Mouse (Mus musculus) liver, embryonic 14.5 days (tissue): ENCODE results near the gene Hbs1l. TPM values are rescaled to one million over a fixed set of nuclear protein-coding genes. Genes with fewer than 3 reads are reported as not detected.

Experiments used
- ATAC-seq: fragments of 200-750 bp; cut with Nextera tagmentation; 2 replicates; pipeline ENCODE4 v1.8.0; 2017; ENCODE audit warnings: moderate number of reproducible peaks, mild to moderate bottlenecking, moderate library complexity; ENCODE audit not compliant: insufficient read depth
- DNase-seq, 3 experiments: peaks; one replicate each; pipeline ENCODE4 v3.0.0-alpha.2; 2012 to 2013; ENCODE audit warnings: low read depth in 3 of 3, low spot score in 3 of 3
- H3K27ac ChIP-seq: fragments of 300-500 bp; sonication (generic); 2 replicates; pipeline ENCODE4 v1.5.1; 2014; ENCODE audit warnings: moderate library complexity, mild to moderate bottlenecking, control low read depth, inconsistent platforms
- H3K27me3 ChIP-seq: fragments of 300-500 bp; sonication (generic); 2 replicates; pipeline ENCODE4 v1.6.1; 2014; ENCODE audit warnings: mild to moderate bottlenecking, low read length, moderate library complexity; ENCODE audit not compliant: control insufficient read depth, insufficient read depth
- H3K36me3 ChIP-seq: fragments of 300-500 bp; sonication (generic); replicated peaks from 2 replicates; pipeline ENCODE4 v1.6.1; 2014; ENCODE audit warnings: low read depth; ENCODE audit not compliant: control insufficient read depth, insufficient read depth
- H3K4me1 ChIP-seq, 2 experiments: fragments of 200-500 bp in 1 of 2; fragments of 300-500 bp in 1 of 2; sonication (generic) in 1 of 2; replicated peaks; 2 replicates each; pipeline ENCODE4 v1.6.1; 2012 to 2014; ENCODE audit warnings: antibody characterized with exemption in 1 of 2, inconsistent platforms in 1 of 2, low read length in 1 of 2; ENCODE audit not compliant: control insufficient read depth in 2 of 2, insufficient read depth in 2 of 2
- H3K4me2 ChIP-seq: fragments of 300-500 bp; sonication (generic); 2 replicates; pipeline ENCODE4 v1.6.1; 2014; ENCODE audit warnings: low read depth, mild to moderate bottlenecking, control low read depth, moderate library complexity
- H3K4me3 ChIP-seq, 2 experiments: fragments of 200-500 bp in 1 of 2; fragments of 300-500 bp in 1 of 2; sonication (generic) in 1 of 2; 2 replicates each; pipeline ENCODE4 v1.5.1; 2012 to 2014; ENCODE audit warnings: low read depth in 2 of 2, low read length in 2 of 2, mild to moderate bottlenecking in 2 of 2, control low read depth in 1 of 2, inconsistent platforms in 1 of 2, moderate library complexity in 1 of 2; ENCODE audit not compliant: insufficient read depth in 1 of 2
- H3K9ac ChIP-seq: fragments of 300-500 bp; sonication (generic); replicated peaks from 2 replicates; pipeline ENCODE4 v1.6.1; 2014; ENCODE audit warnings: mild to moderate bottlenecking, control low read depth, moderate library complexity
- H3K9me3 ChIP-seq: fragments of 300-500 bp; sonication (generic); 2 replicates; pipeline ENCODE4 v1.6.1; 2016; ENCODE audit warnings: low read length, mixed read lengths; ENCODE audit not compliant: control insufficient read depth
- CTCF ChIP-seq: IDR thresholded peaks from 2 replicates; pipeline ENCODE4 v1.5.1; 2016; ENCODE audit warnings: antibody characterized with exemption, low read depth, control low read depth
- EP300 ChIP-seq: IDR thresholded peaks from 2 replicates; pipeline ENCODE4 v1.6.1; 2016; ENCODE audit warnings: antibody characterized with exemption, low read depth
- WGBS: fragments of 180-500 bp; shearing (Covaris S2); extraction: QIAGEN DNeasy Blood & Tissue Kit; methylation state at CpG from one replicate; pipeline ENCODE4 v1.1.7; 2014; ENCODE audit not compliant: insufficient replicate concordance; 5-methylcytosine and 5-hydroxymethylcytosine counted together
- polyA plus RNA-seq, 2 experiments: library from polyadenylated mRNA; depleted of rRNA in 1 of 2; stranded (reverse) in 1 of 2; unstranded in 1 of 2; fragments of >200 nt; fragmentation: Nextera tagmentation in 1 of 2; extraction: Ambion mirVana in 1 of 2; gene quantifications; 2 replicates each; pipeline versions ENCODE4 v1.2.1 to v1.2.3; 2012 to 2014

The Hbs1l gene
- polyA plus RNA-seq, 2 experiments: 18.0 to 56.1 TPM

DNA sequence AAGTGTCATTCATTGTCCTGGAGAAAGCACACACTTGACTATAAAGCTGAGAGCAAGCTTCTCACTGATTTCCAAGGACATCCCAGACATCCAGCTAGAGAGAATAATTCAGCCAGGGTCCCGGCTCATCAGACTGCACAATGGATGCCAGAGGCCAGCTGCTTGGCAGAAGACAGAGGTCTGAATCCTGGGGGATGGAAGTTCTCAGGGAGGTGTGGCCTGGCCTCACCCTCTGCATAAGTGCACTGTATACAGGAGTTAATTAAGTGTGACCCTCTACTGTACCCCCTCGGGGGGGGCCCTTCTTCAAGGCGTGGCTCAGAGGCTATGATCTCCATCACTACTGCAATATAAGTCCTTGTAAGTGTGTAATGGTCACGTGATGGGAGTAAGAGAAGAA lies 105.5 kb downstream of the Hbs1l start:
- no peak overlapping the region for H3K9ac ChIP-seq
- ATAC-seq: no peak
- DNase-seq: no peak
- no peaks in the 10 kb centered on the region for H3K27me3 ChIP-seq
- H3K4me1 ChIP-seq: no peaks in the 10 kb centered on the region
- H3K36me3 ChIP-seq: no peaks in the 10 kb centered on the region
- no peak overlapping the region for H3K4me3 ChIP-seq
- TF ChIP-seq CTCF: no peak
- no peak for TF ChIP-seq EP300
- no peaks in the 10 kb centered on the region for H3K9me3 ChIP-seq
- H3K4me2 ChIP-seq: no peak overlapping the region
- WGBS: 61% methylated on average over 4 of the region's 4 CpGs
- H3K27ac ChIP-seq: no peak overlapping the region

GRCm38 (mm10) chr10:21404822-21405221 lies 109.0 kb downstream of the Hbs1l start:
- Histone ChIP-seq H3K4me3 (no peak overlapping the region), H3K4me2 (no peak overlapping the region), H3K4me1 (no peaks in the 10 kb centered on the region), H3K27ac (no peak overlapping the region), H3K36me3 (no peaks in the 10 kb centered on the region), H3K9me3 (no peaks in the 10 kb centered on the region), H3K9ac (no peak overlapping the region), H3K27me3 (no peaks in the 10 kb centered on the region)
- DNase-seq: no peak
- 50% methylated on average over 4 of the region's 4 CpGs for WGBS
- no peak for ATAC-seq
- TF ChIP-seq EP300 (no peak), CTCF (no peak)

GRCm38 (mm10) chr10:21405707-21406534 lies 110.1 kb downstream of the Hbs1l start:
- WGBS: 60% methylated on average over 11 of the region's 11 CpGs
- no peak for ATAC-seq
- no peaks in the 10 kb centered on the region for H3K27me3 ChIP-seq
- H3K9ac ChIP-seq: no peak overlapping the region
- no peak overlapping the region for H3K4me3 ChIP-seq
- no peak overlapping the region for H3K4me2 ChIP-seq
- no peak overlapping the region for H3K27ac ChIP-seq
- H3K9me3 ChIP-seq: no peaks in the 10 kb centered on the region
- TF ChIP-seq CTCF (no peak), EP300 (no peak)
- H3K4me1 ChIP-seq: no peaks in the 10 kb centered on the region
- DNase-seq: no peak
- no peaks in the 10 kb centered on the region for H3K36me3 ChIP-seq

GRCm38 (mm10) chr10:21410711-21411110 lies 114.9 kb downstream of the Hbs1l start:
- Histone ChIP-seq H3K9me3 (no peaks in the 10 kb centered on the region), H3K27ac (no peak overlapping the region), H3K36me3 (no peaks in the 10 kb centered on the region), H3K4me2 (no peak overlapping the region), H3K9ac (no peak overlapping the region), H3K4me1 (no peaks in the 10 kb centered on the region), H3K4me3 (no peak overlapping the region), H3K27me3 (no peaks in the 10 kb centered on the region)
- WGBS: 62% methylated on average over 5 of the region's 5 CpGs
- TF ChIP-seq CTCF (no peak), EP300 (no peak)
- ATAC-seq: no peak
- DNase-seq: no peak

DNA sequence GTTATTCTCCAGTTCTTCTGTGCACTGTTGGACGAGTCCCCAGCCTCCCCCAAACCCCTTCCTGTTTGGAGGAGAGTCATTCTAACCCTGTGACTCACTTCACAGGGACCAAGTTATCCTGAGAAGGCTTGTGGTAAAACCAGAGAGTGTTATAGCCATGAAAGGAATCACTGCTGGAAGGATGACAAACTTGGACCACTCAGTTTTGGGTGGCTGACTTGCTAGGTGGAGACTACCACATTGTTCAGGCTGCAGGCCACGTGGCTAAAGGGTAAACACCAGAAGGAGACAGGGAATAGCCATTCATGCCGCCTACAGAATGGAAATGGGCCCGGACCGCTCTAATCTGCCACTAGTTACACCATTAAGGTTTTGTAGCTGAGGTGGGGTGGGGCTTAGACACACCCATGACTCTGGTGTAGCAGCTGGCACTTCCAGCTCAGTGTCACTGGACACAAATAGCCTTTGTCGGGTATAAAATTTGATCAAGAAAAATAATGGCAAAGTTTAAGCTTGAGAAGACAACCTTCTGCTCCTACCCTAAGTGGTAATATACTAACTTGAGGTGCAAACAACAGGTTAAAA lies 115.9 kb downstream of the Hbs1l start:
- Histone ChIP-seq H3K4me2 (no peak overlapping the region), H3K9me3 (no peaks in the 10 kb centered on the region), H3K27me3 (no peaks in the 10 kb centered on the region), H3K4me1 (no peaks in the 10 kb centered on the region), H3K27ac (no peak overlapping the region), H3K4me3 (no peak overlapping the region), H3K36me3 (no peaks in the 10 kb centered on the region), H3K9ac (no peak overlapping the region)
- TF ChIP-seq EP300: no peak
- TF ChIP-seq CTCF: no peak
- DNase-seq (no peak), ATAC-seq (no peak)
- 48% methylated on average over 6 of the region's 6 CpGs for WGBS
